Mouse (Mus musculus) olfactory bulb, adult 2 months (tissue): ENCODE measurements around the gene Zmiz1. TPM values are rescaled to one million over a fixed set of nuclear protein-coding genes. Genes with fewer than 3 reads are reported as not detected.

Experiments
- H3K27ac ChIP-seq: fragments of 200-500 bp; 2 replicates; pipeline ENCODE4 v1.5.1; 2012; ENCODE audit warnings: low read depth, low read length; ENCODE audit not compliant: insufficient read depth
- H3K4me1 ChIP-seq: fragments of 200-500 bp; 2 replicates; pipeline ENCODE4 v1.6.1; 2012; ENCODE audit warnings: low read length; ENCODE audit not compliant: control insufficient read depth, insufficient read depth
- H3K4me3 ChIP-seq: fragments of 200-500 bp; 2 replicates; pipeline ENCODE4 v1.5.1; 2012; ENCODE audit warnings: mild to moderate bottlenecking, low read depth, low read length, moderate library complexity; ENCODE audit not compliant: insufficient read depth
- CTCF ChIP-seq: fragments of 200-500 bp; IDR thresholded peaks from 2 replicates; pipeline ENCODE4 v1.5.1; 2012; ENCODE audit warnings: low read depth, mild to moderate bottlenecking, low read length, moderate library complexity; ENCODE audit not compliant: insufficient read depth
- POLR2A ChIP-seq: fragments of 200-500 bp; IDR thresholded peaks from 2 replicates; pipeline ENCODE4 v1.6.1; 2012; ENCODE audit warnings: mild to moderate bottlenecking, low read depth, low read length, moderate library complexity; ENCODE audit not compliant: insufficient read depth
- WGBS: fragments of 180-500 bp; shearing (Covaris S2); methylation state at CpG from one replicate; pipeline ENCODE4 v1.1.7; 2018; 5-methylcytosine and 5-hydroxymethylcytosine counted together
- polyA plus RNA-seq: library from polyadenylated mRNA; stranded (reverse); fragments of >200 nt; gene quantifications from 2 replicates; pipeline ENCODE4 v1.2.4, GENCODE M21; 2012; ENCODE audit warnings: low replicate concordance; ENCODE audit not compliant: missing spikeins, insufficient read depth, insufficient read length

Zmiz1 gene
- polyA plus RNA-seq, 1 experiment, result not detected

DNA sequence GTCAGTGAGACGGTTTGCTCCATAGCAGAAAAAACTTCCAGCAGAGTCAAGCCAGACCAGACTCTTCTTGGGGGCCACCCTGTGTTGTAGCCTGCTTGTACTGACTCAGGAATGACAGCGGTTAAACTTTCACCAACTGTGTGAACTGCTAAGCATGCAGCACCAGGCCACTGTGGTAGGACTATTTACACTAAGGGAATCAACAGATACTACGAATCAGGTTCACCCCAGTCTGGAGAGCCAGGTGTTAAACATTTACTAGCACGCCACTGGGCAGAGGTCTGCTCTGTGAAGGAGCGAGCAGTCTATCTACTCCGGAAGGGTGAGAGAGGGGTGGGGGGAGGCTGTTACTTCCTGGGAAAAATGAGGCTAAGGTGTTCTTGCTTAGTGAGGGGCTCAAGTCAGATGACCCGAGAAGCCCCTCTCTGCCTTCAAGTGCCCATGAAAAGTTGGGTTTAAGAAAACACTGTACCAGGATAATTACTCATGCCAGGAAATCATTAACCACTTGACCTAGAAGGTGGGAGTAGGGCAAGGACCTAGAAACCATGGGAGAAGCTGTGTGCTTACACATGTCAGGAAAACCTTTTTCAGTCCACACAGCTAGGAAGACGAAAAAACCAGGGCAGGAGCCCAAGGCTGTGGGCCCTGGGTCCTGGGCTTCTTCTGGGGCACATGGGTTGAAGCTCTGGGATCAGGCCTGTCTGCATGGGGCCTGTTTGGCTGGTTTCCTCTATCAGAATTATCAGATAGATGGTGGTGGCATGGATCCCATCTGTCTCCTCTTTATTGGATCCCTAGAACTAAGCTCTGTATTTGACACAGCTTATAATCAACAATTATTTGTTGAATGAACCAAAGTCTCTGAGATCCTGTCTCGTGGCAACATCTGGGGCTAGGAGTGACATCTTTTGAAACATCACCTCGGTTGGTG, 7.0 kb upstream of the Zmiz1 start:
- Histone ChIP-seq H3K4me1 (peaks cover 9% of the 10 kb centered on the region; the same call in 1 of the 2 replicates), H3K4me3 (no peak overlapping the region), H3K27ac (no peak overlapping the region)
- WGBS, result 92% methylated on average over 10 of the region's 10 CpGs
- no peak for TF ChIP-seq CTCF
- no peak for TF ChIP-seq POLR2A

DNA sequence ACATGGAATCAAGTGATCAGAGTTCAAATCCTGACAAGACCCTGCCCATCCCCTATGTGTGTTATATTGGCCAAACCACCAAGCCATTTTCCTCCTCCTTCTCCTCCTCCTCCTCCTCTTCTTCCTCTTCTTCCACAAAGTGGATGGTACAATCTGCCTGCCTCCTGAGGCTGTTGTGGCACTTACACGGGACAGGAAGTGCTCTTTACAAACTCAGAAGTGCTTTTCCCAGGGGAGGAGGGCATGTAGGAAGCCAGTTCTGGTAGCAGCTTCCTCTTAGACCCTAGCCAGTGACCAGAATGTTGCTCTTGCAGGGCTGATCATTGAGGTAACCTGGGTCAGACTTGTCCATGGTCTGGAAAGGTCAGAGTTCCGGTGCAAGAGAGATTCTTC, 6.4 kb upstream of the Zmiz1 start:
- no peak for TF ChIP-seq POLR2A
- TF ChIP-seq CTCF, result no peak
- peaks cover 12% of the 10 kb centered on the region; the same call in 1 of the 2 replicates for H3K4me1 ChIP-seq
- WGBS, result 82% methylated on average over 2 of the region's 2 CpGs

DNA sequence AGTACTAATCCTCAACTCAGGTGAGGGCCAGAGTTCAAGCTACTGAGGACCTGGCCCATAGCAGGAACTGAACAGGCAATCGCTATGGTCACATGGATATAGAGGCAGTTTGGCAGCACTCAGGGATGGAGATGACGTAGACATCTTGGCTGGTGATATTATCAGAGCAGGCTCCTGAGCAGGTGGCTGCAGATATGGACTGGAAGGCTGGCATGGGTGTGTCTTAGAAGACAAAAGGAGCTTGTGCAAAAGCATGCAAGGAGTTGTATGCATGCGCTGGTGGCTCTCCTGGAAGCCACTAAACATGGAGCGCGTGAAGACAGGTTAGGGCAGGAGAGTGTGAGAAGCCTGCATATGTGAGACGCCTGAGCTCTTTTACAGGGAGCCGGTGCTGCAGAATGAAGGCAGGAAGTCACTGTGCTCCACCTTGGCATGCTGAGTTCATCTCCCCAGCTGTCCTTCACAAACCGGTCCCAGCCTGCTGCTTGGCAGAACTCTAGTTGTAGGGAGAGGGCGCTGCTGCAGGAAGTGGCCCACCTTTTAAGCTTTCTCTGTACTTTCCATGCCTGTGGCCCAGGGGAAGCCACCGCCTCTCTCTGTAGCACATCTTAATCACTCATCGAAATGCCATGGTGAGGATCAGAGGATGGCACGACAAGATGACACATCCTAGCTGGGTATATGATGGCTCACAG, 4.8 kb upstream of the Zmiz1 start:
- 88% methylated on average over 12 of the region's 12 CpGs for WGBS
- no peak overlapping the region for H3K4me3 ChIP-seq
- no peak overlapping the region for H3K27ac ChIP-seq
- peaks cover 16% of the 10 kb centered on the region for H3K4me1 ChIP-seq
- no peak for TF ChIP-seq POLR2A
- no peak for TF ChIP-seq CTCF

More for the DNA sequence above, 6.4 kb upstream of the Zmiz1 start:
- Histone ChIP-seq H3K27ac (no peak overlapping the region), H3K4me3 (no peak overlapping the region)

DNA sequence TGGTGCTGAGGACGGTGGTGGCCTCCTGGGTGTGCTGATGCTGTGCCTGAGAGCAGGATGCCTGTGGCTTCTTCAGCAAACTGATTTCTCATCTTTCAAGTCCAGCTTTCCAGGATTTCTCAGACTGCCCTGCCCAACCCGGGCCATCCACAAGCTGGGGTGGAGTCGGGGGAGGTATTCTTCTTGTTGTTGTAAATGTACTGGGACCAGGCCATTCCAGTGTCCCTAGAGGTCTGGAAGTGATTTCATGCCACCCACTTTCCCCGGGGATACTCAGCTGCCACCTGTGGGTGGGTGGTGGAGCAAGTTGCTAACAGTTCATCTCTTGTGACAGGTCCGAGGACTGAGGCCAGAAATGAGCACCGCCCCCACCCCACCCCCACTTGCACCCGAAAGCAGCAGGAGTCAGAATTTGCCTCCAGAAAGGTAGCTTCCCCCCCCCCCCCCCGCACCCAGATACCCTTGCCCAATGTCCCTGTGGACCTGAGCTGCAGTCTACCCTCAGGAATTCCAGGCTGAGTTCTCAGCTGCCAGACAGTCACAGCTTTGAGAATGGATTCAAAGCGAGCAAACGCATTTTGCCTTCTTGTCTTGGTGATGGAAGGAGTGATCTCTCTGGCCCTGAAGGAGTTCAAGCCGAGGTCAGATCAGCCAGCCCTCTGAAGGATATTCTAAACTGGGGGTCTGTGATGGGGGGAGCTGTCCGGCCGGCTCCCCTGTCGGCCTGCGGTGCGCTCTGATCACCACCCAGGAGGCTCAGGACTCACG, 2.1 kb upstream of the Zmiz1 start:
- 7% methylated on average over 17 of the region's 17 CpGs for WGBS
- H3K4me3 ChIP-seq, result peak overlapping the region; percentile 68
- H3K4me1 ChIP-seq, result peaks cover 25% of the 10 kb centered on the region
- peak overlapping the region; percentile 81 for H3K27ac ChIP-seq
- TF ChIP-seq POLR2A, result no peak
- TF ChIP-seq CTCF, result no peak

DNA sequence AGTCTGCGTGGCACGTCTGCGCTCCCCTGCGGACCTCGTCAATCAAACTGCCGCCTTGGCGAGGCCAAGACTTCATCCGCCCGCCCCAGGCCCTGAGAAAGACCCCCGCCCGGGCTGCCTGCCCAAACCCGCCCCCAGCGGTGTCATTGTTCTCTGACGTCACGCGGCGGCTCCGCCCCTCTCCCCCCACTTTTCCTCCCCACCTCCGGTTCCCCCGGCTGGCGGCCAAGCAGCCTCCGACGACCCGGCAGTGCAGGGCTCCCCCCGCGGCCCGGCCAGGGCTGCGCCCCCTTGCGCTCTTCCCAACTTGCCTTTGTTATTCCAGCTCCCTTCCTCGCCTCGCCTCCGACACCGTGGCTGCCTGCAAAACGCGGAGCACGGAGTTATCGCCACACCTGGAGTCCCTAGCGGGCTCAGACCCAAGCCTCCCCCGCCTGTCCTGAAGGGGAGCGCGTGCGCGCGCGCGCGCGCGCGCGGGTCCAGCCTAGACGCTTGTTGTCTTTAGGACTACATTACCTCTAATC, 1.5 kb upstream of the Zmiz1 start:
- Histone ChIP-seq H3K27ac (peak overlapping the region; percentile 81), H3K4me1 (peaks cover 26% of the 10 kb centered on the region), H3K4me3 (peak overlapping the region; percentile 68)
- WGBS, result 1% methylated on average over 50 of the region's 52 CpGs
- peak; percentile 47; the same call in 1 of the 2 replicates for TF ChIP-seq CTCF
- peak; percentile 47 for TF ChIP-seq POLR2A

DNA sequence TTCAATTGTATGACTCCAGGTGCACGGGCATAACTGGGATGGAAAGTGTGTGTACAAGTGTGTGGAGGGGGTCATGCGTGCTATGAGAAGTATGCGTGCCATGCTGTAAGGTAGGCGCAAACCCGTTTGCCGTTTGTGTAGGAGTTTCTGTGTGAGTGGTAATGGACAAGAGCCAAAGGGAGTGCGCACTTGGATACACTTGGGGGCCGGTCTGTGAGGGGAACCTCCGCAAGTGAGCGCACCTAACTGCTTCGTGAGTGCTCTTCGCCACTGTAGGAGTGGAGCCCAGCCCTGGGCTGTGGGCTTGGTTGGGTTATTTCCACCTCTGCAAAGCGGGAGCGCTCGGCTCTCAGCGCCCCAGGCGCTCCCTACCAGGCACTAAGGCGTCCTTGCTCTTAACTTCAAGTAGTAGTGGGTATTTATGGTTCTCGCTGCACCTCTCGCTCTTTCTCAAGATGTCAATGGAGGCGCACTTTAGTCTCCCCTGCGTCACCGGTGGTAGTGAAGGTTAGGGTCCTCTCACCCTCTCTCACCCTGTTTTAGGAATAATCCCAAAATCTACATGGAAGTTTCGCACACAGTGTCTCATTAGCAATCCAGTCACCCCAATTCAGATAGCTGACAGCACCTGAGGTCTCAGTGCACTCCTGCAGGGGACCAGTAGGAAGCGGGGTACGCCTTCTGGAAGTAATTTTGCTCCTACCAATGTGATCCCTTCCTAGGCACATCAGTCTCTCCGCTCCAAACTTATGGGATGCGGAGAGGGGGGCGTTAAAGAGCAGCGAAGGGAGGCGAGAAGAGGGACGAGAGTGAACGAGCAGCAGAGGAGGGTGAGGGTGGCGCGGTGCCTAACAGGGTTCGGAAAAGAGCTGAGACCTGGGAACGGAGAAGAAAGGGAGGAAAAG, 622 bp upstream of the Zmiz1 start:
- H3K4me3 ChIP-seq, result peak overlapping the region; percentile 68
- WGBS, result under 1% methylated on average over 37 of the region's 37 CpGs
- peaks cover 28% of the 10 kb centered on the region for H3K4me1 ChIP-seq
- H3K27ac ChIP-seq, result peak overlapping the region; percentile 26
- no peak for TF ChIP-seq CTCF
- no peak for TF ChIP-seq POLR2A

DNA sequence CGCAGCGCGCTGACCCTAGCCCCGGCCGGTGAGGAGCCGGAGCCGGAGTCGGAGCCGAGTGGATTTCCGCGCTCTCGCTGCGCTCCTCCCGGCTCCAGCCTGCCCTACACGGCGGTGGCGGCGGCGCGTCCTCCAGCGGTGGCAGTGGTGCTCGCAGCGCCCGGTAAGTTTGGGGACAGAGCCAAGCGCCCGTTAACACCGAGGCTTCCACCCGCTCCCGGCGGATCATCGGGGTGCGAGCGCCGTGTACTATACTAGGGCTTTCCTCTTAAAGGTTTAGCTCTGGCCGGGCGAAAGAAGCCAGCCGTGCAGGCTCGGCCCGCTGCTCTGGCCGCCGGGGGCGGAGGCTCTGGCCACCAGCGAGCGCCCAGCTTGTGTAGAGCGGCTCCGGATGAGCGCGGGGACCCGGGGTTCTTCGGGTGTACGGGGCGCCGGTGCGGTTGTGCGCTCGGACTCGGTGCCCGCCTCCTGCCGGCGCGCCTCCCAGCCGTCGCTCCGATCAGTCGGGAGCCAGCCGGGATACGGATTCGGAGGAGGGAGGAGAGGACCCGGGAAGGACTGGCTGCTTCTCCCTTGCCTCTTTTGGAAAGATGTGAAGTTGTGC, 511 bp downstream of the Zmiz1 start:
- peak overlapping the region; percentile 83 for H3K27ac ChIP-seq
- TF ChIP-seq CTCF (peak; percentile 29; the same call in 1 of the 2 replicates), POLR2A (no peak)
- under 1% methylated on average over 68 of the region's 69 CpGs for WGBS
- H3K4me1 ChIP-seq, result peaks cover 36% of the 10 kb centered on the region
- peak overlapping the region; percentile 68 for H3K4me3 ChIP-seq
